Mouse (Mus musculus) G1E (cell line): ENCODE data around the gene Fancc. TPM values are rescaled to one million over a fixed set of nuclear protein-coding genes. Genes with fewer than 3 reads are reported as not detected.

Experiments used
- ATAC-seq: 2 replicates; pipeline ENCODE4 v1.8.0; 2016; ENCODE audit warnings: mild to moderate bottlenecking; ENCODE audit not compliant: insufficient number of reproducible peaks, poor library complexity, low FRiP score, severe bottlenecking; ENCODE audit errors: extremely low read depth
- DNase-seq: peaks from one replicate; pipeline ENCODE4 v3.0.0; 2012; ENCODE audit warnings: low spot score
- H3K27me3 ChIP-seq: 2 replicates; pipeline ENCODE4 v1.6.1; 2012; ENCODE audit warnings: mild to moderate bottlenecking, low read length, inconsistent platforms; ENCODE audit not compliant: insufficient read depth
- H3K36me3 ChIP-seq: replicated peaks from 2 replicates; pipeline ENCODE3; 2012; ENCODE audit warnings: mild to moderate bottlenecking, inconsistent platforms
- H3K4me1 ChIP-seq: 2 replicates; pipeline ENCODE4 v1.6.1; 2012; ENCODE audit warnings: low read depth, low read length, inconsistent platforms, mixed read lengths; ENCODE audit not compliant: insufficient read depth
- H3K4me3 ChIP-seq: 2 replicates; pipeline ENCODE4 v1.5.1; 2012; ENCODE audit warnings: low read depth, mild to moderate bottlenecking, inconsistent platforms, low read length, moderate library complexity, mixed read lengths
- H3K9me3 ChIP-seq: replicated peaks from 2 replicates; pipeline ENCODE4 v1.6.1; 2012; ENCODE audit warnings: inconsistent platforms
- CTCF ChIP-seq: IDR thresholded peaks from 2 replicates; pipeline ENCODE4 v1.5.1; 2012; ENCODE audit warnings: low read depth, low read length, inconsistent platforms, mixed read lengths
- GATA1 ChIP-seq: IDR thresholded peaks from 2 replicates; pipeline ENCODE4 v1.6.1; 2012; ENCODE audit warnings: borderline replicate concordance, low read length, inconsistent platforms, mixed read lengths
- GATA2 ChIP-seq: IDR thresholded peaks from 2 replicates; pipeline ENCODE4 v1.6.1; 2012; ENCODE audit warnings: low read depth, low read length, inconsistent platforms, borderline replicate concordance
- POLR2AphosphoS5 ChIP-seq: IDR thresholded peaks from 2 replicates; pipeline ENCODE4 v1.6.1; 2012; ENCODE audit warnings: low read depth, low read length, inconsistent platforms; ENCODE audit not compliant: insufficient replicate concordance
- TAL1 ChIP-seq: conservative IDR thresholded peaks from 2 replicates; pipeline ENCODE4 v1.6.1; 2012; ENCODE audit warnings: low read depth, low read length, inconsistent platforms, mixed read lengths
- polyA plus RNA-seq: library from polyadenylated mRNA; stranded (reverse); fragments of >175 nt; gene quantifications from 2 replicates; pipeline ENCODE4 v1.2.3, GENCODE M21; 2012
- total RNA-seq, 2 experiments: library from RNA; stranded (forward) in 1 of 2; stranded (reverse) in 1 of 2; fragments of 200-1000 nt in 1 of 2; fragments of >200 nt in 1 of 2; fragmentation: Nextera tagmentation in 1 of 2; gene quantifications; 2 replicates each; pipeline ENCODE4 v1.2.3; 2014 to 2017

Gene Fancc
- total and polyA plus RNA-seq, 3 experiments, result 2.7 to 13.7 (median 6.8) TPM

- TF ChIP-seq GATA2 (no peak), GATA1 (no peak), TAL1 (no peak), POLR2AphosphoS5 (no peak), CTCF (no peak)
- DNase-seq, result no peak
- no peak overlapping the region for H3K4me3 ChIP-seq
- no peaks in the 10 kb centered on the region for H3K36me3 ChIP-seq
- no peaks in the 10 kb centered on the region for H3K4me1 ChIP-seq
- H3K9me3 ChIP-seq, result no peaks in the 10 kb centered on the region
- no peak for ATAC-seq
- peaks cover 2% of the 10 kb centered on the region; the same call in 1 of the 2 replicates for H3K27me3 ChIP-seq
These were observed 21.7 kb downstream of the Fancc start for GRCm38 (mm10) chr13:63475356-63475755.

GRCm38 (mm10) chr13:63452898-63453297, 44.2 kb downstream of the Fancc start:
- Histone ChIP-seq H3K36me3 (no peaks in the 10 kb centered on the region), H3K9me3 (no peaks in the 10 kb centered on the region), H3K4me3 (no peak overlapping the region), H3K4me1 (no peaks in the 10 kb centered on the region), H3K27me3 (peaks cover 24% of the 10 kb centered on the region)
- no peak for TF ChIP-seq GATA2
- no peak for TF ChIP-seq CTCF
- TF ChIP-seq POLR2AphosphoS5, result no peak
- no peak for TF ChIP-seq TAL1
- TF ChIP-seq GATA1, result no peak
- ATAC-seq (no peak), DNase-seq (no peak)

GRCm38 (mm10) chr13:63451140-63451539, 45.9 kb downstream of the Fancc start:
- no peak for ATAC-seq
- H3K4me3 ChIP-seq, result no peak overlapping the region
- peaks cover 24% of the 10 kb centered on the region for H3K27me3 ChIP-seq
- H3K36me3 ChIP-seq, result no peaks in the 10 kb centered on the region
- H3K9me3 ChIP-seq, result no peaks in the 10 kb centered on the region
- no peaks in the 10 kb centered on the region for H3K4me1 ChIP-seq
- no peak for DNase-seq
- TF ChIP-seq POLR2AphosphoS5 (no peak), TAL1 (no peak), GATA1 (no peak), CTCF (no peak), GATA2 (no peak)

GRCm38 (mm10) chr13:63445419-63445818, 51.7 kb downstream of the Fancc start:
- Histone ChIP-seq H3K36me3 (no peaks in the 10 kb centered on the region), H3K4me3 (no peak overlapping the region), H3K4me1 (no peaks in the 10 kb centered on the region), H3K9me3 (no peaks in the 10 kb centered on the region), H3K27me3 (no peaks in the 10 kb centered on the region; the same call in 1 of the 2 replicates)
- DNase-seq (no peak), ATAC-seq (no peak)
- TF ChIP-seq GATA1, result no peak

- Histone ChIP-seq H3K9me3 (no peaks in the 10 kb centered on the region), H3K27me3 (peaks cover 4% of the 10 kb centered on the region; the same call in 1 of the 2 replicates), H3K4me1 (peaks cover 14% of the 10 kb centered on the region), H3K4me3 (no peak overlapping the region), H3K36me3 (no peaks in the 10 kb centered on the region)
- ATAC-seq (no peak), DNase-seq (no peak)
- TF ChIP-seq TAL1 (no peak), CTCF (0 out of 2 replicates have a peak, but pooled peaks have one; percentile 15)
These were observed 64.3 kb downstream of the Fancc start for GRCm38 (mm10) chr13:63432759-63433158.

GRCm38 (mm10) chr13:63431857-63432191, 65.3 kb downstream of the Fancc start:
- peaks cover 4% of the 10 kb centered on the region; the same call in 1 of the 2 replicates for H3K27me3 ChIP-seq
- H3K9me3 ChIP-seq, result no peaks in the 10 kb centered on the region
- peak overlapping the region; percentile 75 for H3K4me3 ChIP-seq
- H3K36me3 ChIP-seq, result no peaks in the 10 kb centered on the region
- DNase-seq, result no peak
- no peak for TF ChIP-seq GATA2
- no peak for TF ChIP-seq TAL1
- TF ChIP-seq CTCF, result no peak
- no peak for TF ChIP-seq POLR2AphosphoS5
- no peak for TF ChIP-seq GATA1
- peaks cover 14% of the 10 kb centered on the region for H3K4me1 ChIP-seq
- no peak for ATAC-seq

GRCm38 (mm10) chr13:63431030-63431856, 65.8 kb downstream of the Fancc start:
- Histone ChIP-seq H3K4me1 (peaks cover 14% of the 10 kb centered on the region), H3K9me3 (no peaks in the 10 kb centered on the region), H3K4me3 (peak overlapping the region; percentile 75), H3K36me3 (no peaks in the 10 kb centered on the region), H3K27me3 (peaks cover 4% of the 10 kb centered on the region; the same call in 1 of the 2 replicates)
- DNase-seq (peak; percentile 92), ATAC-seq (peak; percentile 94)
- TF ChIP-seq GATA1 (no peak), CTCF (no peak)
